Mouse (Mus musculus): Measurements from ENCODE around the gene Gpr132. TPM values are rescaled to one million over a fixed set of nuclear protein-coding genes. Genes with fewer than 3 reads are reported as not detected.
"Not testable (repeated sequence)": the region's sequence is repeated elsewhere in the genome, so short reads cannot be mapped to it uniquely, and the experiment has no call there.

Gpr132 gene
- polyA plus RNA-seq, 1 experiment from 2014 or later, result 0.38 TPM

- no peak for ATAC-seq (ENCODE audit: low read depth)
- Histone ChIP-seq H3K4me2 (ENCODE audit: low read depth, low read length) (no peak overlapping the region), H3K4me1 (ENCODE audit: control insufficient read depth, low read depth, low read length) (peaks cover 36% of the 10 kb centered on the region), H3K9ac (ENCODE audit: low read depth, low read length) (no peak overlapping the region), H3K27me3 (ENCODE audit: control insufficient read depth, insufficient read depth, low read depth, low read length) (no peaks in the 10 kb centered on the region), H3K4me3 (ENCODE audit: low read depth, low read length) (no peak overlapping the region), H3K9me3 (replicated peaks; ENCODE audit: control insufficient read depth, low read length) (no peaks in the 10 kb centered on the region), H3K36me3 (ENCODE audit: control insufficient read depth, insufficient read depth) (peaks cover 47% of the 10 kb centered on the region), H3K27ac (ENCODE audit: low read length) (no peak overlapping the region)
- 22% methylated on average over 1 of the region's 1 CpGs for WGBS (ENCODE audit: insufficient replicate concordance)
These were observed 46.8 kb downstream of the Gpr132 start for GRCm38 (mm10) chr12:112821216-112821615.

GRCm38 (mm10) chr12:112820401-112820999, 47.5 kb downstream of the Gpr132 start:
- Histone ChIP-seq H3K27me3 (ENCODE audit: control insufficient read depth, insufficient read depth, low read depth, low read length) (no peaks in the 10 kb centered on the region), H3K4me1 (ENCODE audit: control insufficient read depth, low read depth, low read length) (peaks cover 29% of the 10 kb centered on the region), H3K36me3 (ENCODE audit: control insufficient read depth, insufficient read depth) (peaks cover 46% of the 10 kb centered on the region), H3K9me3 (replicated peaks; ENCODE audit: control insufficient read depth, low read length) (no peaks in the 10 kb centered on the region), H3K27ac (ENCODE audit: low read length) (no peak overlapping the region), H3K4me3 (ENCODE audit: low read depth, low read length) (no peak overlapping the region), H3K9ac (ENCODE audit: low read depth, low read length) (no peak overlapping the region), H3K4me2 (ENCODE audit: low read depth, low read length) (no peak overlapping the region)
- ATAC-seq (ENCODE audit: low read depth), result no peak
- 85% methylated on average over 12 of the region's 12 CpGs for WGBS (ENCODE audit: insufficient replicate concordance)

DNA sequence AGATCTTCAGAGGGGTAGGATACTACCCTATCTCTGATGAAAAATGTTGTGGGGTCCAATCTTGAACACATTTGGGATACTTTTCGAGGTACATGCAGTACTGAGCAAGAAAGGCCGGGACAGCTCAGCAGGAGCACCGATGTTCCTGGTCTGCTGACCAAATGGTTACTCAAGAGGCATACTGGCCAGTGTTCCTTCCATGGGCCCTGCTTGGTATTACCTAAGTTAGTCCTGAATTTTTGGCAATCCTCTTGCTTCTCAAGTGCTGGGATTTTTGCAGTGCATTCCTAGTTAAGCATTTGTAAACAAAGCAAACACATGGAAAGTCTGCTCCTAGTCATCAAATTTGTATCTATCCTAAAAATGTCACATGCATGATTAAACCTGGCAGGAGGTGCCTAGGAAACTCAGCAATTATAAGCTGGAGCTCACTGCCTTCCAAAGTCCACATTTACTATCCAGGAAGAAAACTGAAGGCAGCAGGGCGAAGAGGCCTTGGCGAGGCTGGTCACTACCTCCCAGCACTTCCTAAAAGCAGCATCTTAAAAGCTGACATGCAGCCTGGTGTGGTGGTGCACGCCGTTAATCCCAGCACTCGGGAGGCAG, 48.9 kb downstream of the Gpr132 start:
- ATAC-seq (ENCODE audit: low read depth), result no peak
- no peaks in the 10 kb centered on the region for H3K9me3 ChIP-seq (replicated peaks; ENCODE audit: control insufficient read depth, low read length)
- H3K27me3 ChIP-seq (ENCODE audit: control insufficient read depth, insufficient read depth, low read depth, low read length), result no peaks in the 10 kb centered on the region
- no peak overlapping the region for H3K4me2 ChIP-seq (ENCODE audit: low read depth, low read length)
- H3K4me3 ChIP-seq (ENCODE audit: low read depth, low read length), result no peak overlapping the region
- no peak overlapping the region for H3K27ac ChIP-seq (ENCODE audit: low read length)
- H3K36me3 ChIP-seq (ENCODE audit: control insufficient read depth, insufficient read depth), result peaks cover 44% of the 10 kb centered on the region
- H3K4me1 ChIP-seq (ENCODE audit: control insufficient read depth, low read depth, low read length), result peaks cover 21% of the 10 kb centered on the region
- no peak overlapping the region for H3K9ac ChIP-seq (ENCODE audit: low read depth, low read length)
- 86% methylated on average over 8 of the region's 8 CpGs for WGBS (ENCODE audit: insufficient replicate concordance)

DNA sequence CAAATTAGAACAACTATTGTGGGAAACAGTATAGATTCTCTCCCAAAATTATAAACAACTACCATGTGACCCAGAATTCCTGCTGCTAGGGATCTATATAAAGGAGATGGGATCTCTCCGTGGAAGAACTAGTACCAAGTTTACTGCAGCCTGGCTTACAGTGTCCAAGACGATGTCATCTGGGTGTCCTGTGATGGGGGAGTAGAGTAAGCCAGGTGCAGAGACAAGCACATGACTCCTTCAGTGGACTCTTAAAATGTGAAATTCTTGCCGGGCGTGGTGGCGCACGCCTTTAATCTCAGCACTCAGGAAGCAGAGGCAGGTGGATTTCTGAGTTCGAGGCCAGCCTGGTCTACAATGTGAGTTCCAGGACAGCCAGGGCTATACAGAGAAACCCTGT, 51.2 kb downstream of the Gpr132 start:
- H3K27me3 ChIP-seq (ENCODE audit: control insufficient read depth, insufficient read depth, low read depth, low read length); H3K9ac ChIP-seq (ENCODE audit: low read depth, low read length); H3K4me1 ChIP-seq (ENCODE audit: control insufficient read depth, low read depth, low read length); H3K27ac ChIP-seq (ENCODE audit: low read length); H3K9me3 ChIP-seq (replicated peaks; ENCODE audit: control insufficient read depth, low read length); ATAC-seq (ENCODE audit: low read depth); H3K4me3 ChIP-seq (ENCODE audit: low read depth, low read length); H3K4me2 ChIP-seq (ENCODE audit: low read depth, low read length): not testable (repeated sequence)
- H3K36me3 ChIP-seq (ENCODE audit: control insufficient read depth, insufficient read depth), result peaks cover 44% of the 10 kb centered on the region
- WGBS (ENCODE audit: insufficient replicate concordance), result 79% methylated on average over 7 of the region's 7 CpGs

DNA sequence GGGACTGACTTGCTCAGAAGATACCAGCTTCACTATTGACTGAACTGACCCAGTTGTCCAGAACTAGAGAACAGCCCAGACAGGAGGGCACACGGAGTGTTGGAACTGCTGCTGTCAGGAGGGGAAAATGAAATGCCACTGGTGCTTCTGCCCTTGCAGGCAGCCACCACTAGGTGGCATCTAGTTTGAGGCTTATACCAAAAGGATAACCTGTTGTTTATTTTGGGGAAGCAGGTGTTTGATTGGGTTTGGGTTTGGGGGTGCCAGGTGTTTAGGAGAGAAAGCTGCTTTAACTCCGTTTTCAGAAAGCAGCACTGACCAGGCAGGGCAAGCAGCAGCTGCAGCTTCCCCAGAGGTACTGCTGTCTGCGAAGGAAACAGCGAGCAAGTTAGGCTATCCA, 51.7 kb downstream of the Gpr132 start:
- Histone ChIP-seq H3K9ac (ENCODE audit: low read depth, low read length) (no peak overlapping the region), H3K4me2 (ENCODE audit: low read depth, low read length) (no peak overlapping the region), H3K27me3 (ENCODE audit: control insufficient read depth, insufficient read depth, low read depth, low read length) (no peaks in the 10 kb centered on the region), H3K36me3 (ENCODE audit: control insufficient read depth, insufficient read depth) (peaks cover 38% of the 10 kb centered on the region), H3K27ac (ENCODE audit: low read length) (no peak overlapping the region), H3K4me1 (ENCODE audit: control insufficient read depth, low read depth, low read length) (peaks cover 2% of the 10 kb centered on the region), H3K9me3 (replicated peaks; ENCODE audit: control insufficient read depth, low read length) (no peaks in the 10 kb centered on the region), H3K4me3 (ENCODE audit: low read depth, low read length) (no peak overlapping the region)
- WGBS (ENCODE audit: insufficient replicate concordance), result 62% methylated on average over 4 of the region's 4 CpGs
- no peak for ATAC-seq (ENCODE audit: low read depth)

- H3K36me3 ChIP-seq (ENCODE audit: control insufficient read depth, insufficient read depth), result peaks cover 25% of the 10 kb centered on the region
- H3K4me1 ChIP-seq (ENCODE audit: control insufficient read depth, low read depth, low read length), result no peaks in the 10 kb centered on the region
- H3K27ac ChIP-seq (ENCODE audit: low read length), result no peak overlapping the region
- H3K4me2 ChIP-seq (ENCODE audit: low read depth, low read length), result no peak overlapping the region
- ATAC-seq (ENCODE audit: low read depth), result no peak
- H3K9me3 ChIP-seq (replicated peaks; ENCODE audit: control insufficient read depth, low read length), result no peaks in the 10 kb centered on the region
- H3K4me3 ChIP-seq (ENCODE audit: low read depth, low read length), result no peak overlapping the region
- 82% methylated on average over 14 of the region's 14 CpGs for WGBS (ENCODE audit: insufficient replicate concordance)
- H3K9ac ChIP-seq (ENCODE audit: low read depth, low read length), result no peak overlapping the region
- H3K27me3 ChIP-seq (ENCODE audit: control insufficient read depth, insufficient read depth, low read depth, low read length), result peaks cover 12% of the 10 kb centered on the region
These were observed 53.2 kb downstream of the Gpr132 start for GRCm38 (mm10) chr12:112814682-112815470.

DNA sequence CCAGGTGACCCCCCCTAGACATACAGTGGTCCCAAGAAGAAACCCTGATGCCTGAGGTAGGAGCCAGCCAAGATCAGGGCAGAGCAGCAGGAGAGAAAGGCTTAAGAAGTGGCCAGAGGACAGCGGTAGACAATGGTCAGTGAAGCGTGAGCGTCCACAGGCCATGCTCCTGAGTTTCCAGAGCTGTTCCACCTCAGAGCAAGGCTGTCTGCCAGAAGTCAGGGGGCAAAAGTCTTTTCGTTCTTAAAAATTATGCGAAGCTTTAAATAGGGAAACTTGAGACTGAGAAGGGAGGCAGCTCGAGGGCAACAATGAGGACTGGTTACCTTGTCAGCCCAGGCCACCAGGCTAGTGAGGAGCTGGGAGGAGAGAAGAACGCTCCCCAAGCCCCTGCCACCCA, 54.7 kb downstream of the Gpr132 start:
- H3K9ac ChIP-seq (ENCODE audit: low read depth, low read length), result no peak overlapping the region
- peaks cover 8% of the 10 kb centered on the region for H3K4me1 ChIP-seq (ENCODE audit: control insufficient read depth, low read depth, low read length)
- H3K27ac ChIP-seq (ENCODE audit: low read length), result no peak overlapping the region
- peaks cover 23% of the 10 kb centered on the region for H3K27me3 ChIP-seq (ENCODE audit: control insufficient read depth, insufficient read depth, low read depth, low read length)
- no peak for ATAC-seq (ENCODE audit: low read depth)
- no peaks in the 10 kb centered on the region for H3K9me3 ChIP-seq (replicated peaks; ENCODE audit: control insufficient read depth, low read length)
- no peak overlapping the region for H3K4me2 ChIP-seq (ENCODE audit: low read depth, low read length)
- H3K4me3 ChIP-seq (ENCODE audit: low read depth, low read length), result no peak overlapping the region
- WGBS (ENCODE audit: insufficient replicate concordance), result 77% methylated on average over 7 of the region's 7 CpGs
- peaks cover 10% of the 10 kb centered on the region; the same call in 1 of the 2 replicates for H3K36me3 ChIP-seq (ENCODE audit: control insufficient read depth, insufficient read depth)

GRCm38 (mm10) chr12:112810092-112810885, 57.7 kb downstream of the Gpr132 start:
- Histone ChIP-seq H3K27me3 (ENCODE audit: control insufficient read depth, insufficient read depth, low read depth, low read length) (peaks cover 27% of the 10 kb centered on the region), H3K4me2 (ENCODE audit: low read depth, low read length) (no peak overlapping the region), H3K36me3 (ENCODE audit: control insufficient read depth, insufficient read depth) (no peaks in the 10 kb centered on the region), H3K9ac (ENCODE audit: low read depth, low read length) (no peak overlapping the region), H3K4me3 (ENCODE audit: low read depth, low read length) (no peak overlapping the region), H3K9me3 (replicated peaks; ENCODE audit: control insufficient read depth, low read length) (no peaks in the 10 kb centered on the region), H3K27ac (ENCODE audit: low read length) (no peak overlapping the region), H3K4me1 (ENCODE audit: control insufficient read depth, low read depth, low read length) (peaks cover 8% of the 10 kb centered on the region)
- 59% methylated on average over 19 of the region's 19 CpGs for WGBS (ENCODE audit: insufficient replicate concordance)
- no peak for ATAC-seq (ENCODE audit: low read depth)

All from liver, embryonic 16.5 days (tissue).